Mouse (Mus musculus): ENCODE measurements at regions not wholly inside any gene's neighbourhood (a gene's known extent, or its start where the extent isn't known, plus 50 kb on each side); places are given as distances from the start of the nearest gene placed in this dataset.

- no peak for DNase-seq
These were observed 406.2 kb downstream of the Hace1 start for GRCm38 (mm10) chr10:45983671-45984335.

GRCm38 (mm10) chr10:45986341-45986740 is 408.7 kb downstream of the Hace1 start:
- no peak for DNase-seq

GRCm38 (mm10) chr10:46006319-46006718 is 428.7 kb downstream of the Hace1 start:
- DNase-seq: no peak

- DNase-seq: peak; percentile 30
These were observed 434.4 kb downstream of the Hace1 start for GRCm38 (mm10) chr10:46011916-46012596.

GRCm38 (mm10) chr10:46012599-46012998 is 435.0 kb downstream of the Hace1 start:
- DNase-seq: no peak

- no peak for DNase-seq
These were observed 438.7 kb downstream of the Hace1 start for GRCm38 (mm10) chr10:46016295-46016694.

GRCm38 (mm10) chr10:46045474-46046093 is 468.0 kb downstream of the Hace1 start:
- no peak for DNase-seq

GRCm38 (mm10) chr10:46046094-46046749 is 468.6 kb downstream of the Hace1 start:
- DNase-seq: no peak

GRCm38 (mm10) chr10:46046890-46047414 is 469.3 kb downstream of the Hace1 start:
- DNase-seq: no peak

GRCm38 (mm10) chr10:46047591-46047990 is 470.0 kb downstream of the Hace1 start:
- DNase-seq: no peak

- peak; percentile 11 for DNase-seq
These were observed 480.0 kb downstream of the Hace1 start for GRCm38 (mm10) chr10:46057362-46058198.

- no peak for DNase-seq
These were observed 480.5 kb downstream of the Hace1 start for GRCm38 (mm10) chr10:46058199-46058472.

- DNase-seq: no peak
These were observed 481.7 kb downstream of the Hace1 start for GRCm38 (mm10) chr10:46059285-46059684.

- no peak for DNase-seq
These were observed 486.2 kb downstream of the Hace1 start for GRCm38 (mm10) chr10:46063831-46064230.

- no peak for DNase-seq
These were observed 493.1 kb downstream of the Hace1 start for GRCm38 (mm10) chr10:46070766-46071165.

GRCm38 (mm10) chr10:46071220-46071619 is 493.6 kb downstream of the Hace1 start:
- DNase-seq: no peak

GRCm38 (mm10) chr10:46071810-46072549 is 494.4 kb downstream of the Hace1 start:
- DNase-seq: no peak

GRCm38 (mm10) chr10:46072550-46073470 is 495.2 kb downstream of the Hace1 start:
- no peak for DNase-seq

- DNase-seq: peak; percentile 8
These were observed 510.1 kb downstream of the Hace1 start for GRCm38 (mm10) chr10:46087766-46088165.

- DNase-seq: no peak
These were observed 523.2 kb downstream of the Hace1 start for GRCm38 (mm10) chr10:46100837-46101236.

GRCm38 (mm10) chr10:46108810-46109209 is 531.2 kb downstream of the Hace1 start:
- no peak for DNase-seq
